Mouse (Mus musculus): ENCODE data around the gene Pdcd2l. TPM values are rescaled to one million over a fixed set of nuclear protein-coding genes. Genes with fewer than 3 reads are reported as not detected.

Gene Pdcd2l
- total RNA-seq (2012; rRNA removed) (41.4 and 51.6 TPM in 2 replicates), total RNA-seq (2014; rRNA removed) (39.5 and 41.2 TPM in 2 replicates), polyA plus RNA-seq (2012; ENCODE audit: insufficient read length, low read depth) (27.9 and 30.1 TPM in 2 replicates)

GRCm38 (mm10) chr7:34196132-34197128 lies at the start of gene Pdcd2l:
Gene Pdcd2l (minus strand): TSS chr7:34196661.
- H3K9me3 ChIP-seq (replicated peaks; ENCODE audit: low read length) = no peaks in the 10 kb centered on the region
- no peaks in the 10 kb centered on the region for H3K27me3 ChIP-seq (replicated peaks)
- peak within 1 kb of the TSS; percentile 64 for H3K27ac ChIP-seq (ENCODE audit: insufficient read depth, low read depth)
- 0 out of 2 replicates have a peak, but pooled peaks cover 8% of the 10 kb centered on the region for H3K79me2 ChIP-seq (replicated peaks; ENCODE audit: control insufficient read depth, extremely low read depth, insufficient read depth, poor library complexity, severe bottlenecking)
- in situ Hi-C loops (cut with MboI; ENCODE audit: low pct_ligation_motif_present, low pct_unique_long_range_greater_than_20kb, low sequenced_read_pairs) = no loop called here
- H3K36me3 ChIP-seq (replicated peaks in 1 of 2; ENCODE audit: control insufficient read depth in 1 of 2, insufficient read depth in 1 of 2, low read length in 1 of 2) = peaks cover 22 to 42% of the 10 kb centered on the region in 2 experiments
- DNase-seq (ENCODE audit: extremely low read depth) = peak; percentile 89
- H3K4me1 ChIP-seq (ENCODE audit: control insufficient read depth in 1 of 2, insufficient read depth in 2 of 2) = peaks cover 2 to 16% of the 10 kb centered on the region in 2 experiments; a peak in 3 of 4 replicates
- dilution Hi-C loops (cut with MboI; ENCODE audit: extremely low pct_ligation_motif_present, extremely low pct_unique_long_range_greater_than_20kb, low sequenced_read_pairs) = no loop called here
- peak within 1 kb of the TSS; percentile 68 for H3K4me2 ChIP-seq (ENCODE audit: insufficient read depth, low read depth, poor library complexity, severe bottlenecking)
- peak within 1 kb of the TSS; percentile 79 for H3K9ac ChIP-seq (ENCODE audit: insufficient read depth, low read depth)
- H3K4me3 ChIP-seq (replicated peaks in 1 of 3; ENCODE audit: low read depth in 2 of 3, low read length in 2 of 3, poor library complexity in 1 of 3) = peak within 1 kb of the TSS; percentile 82 to 98 (median 94)
- TF ChIP-seq CHD2 (IDR thresholded peaks at IDR 0.05; ENCODE audit: low read length) (no peak), ELF1 (IDR thresholded peaks at IDR 0.05; ENCODE audit: low read depth, low read length) (peak; percentile 83), BHLHE40 (IDR thresholded peaks at IDR 0.05; ENCODE audit: low read depth, low read length) (peak; percentile 69), ZC3H11A (IDR thresholded peaks at IDR 0.05; ENCODE audit: low read depth, low read length) (no peak), MYC (IDR thresholded peaks at IDR 0.05; ENCODE audit: low read depth, low read length) (peak; percentile 84; the same call in 1 of the 2 replicates), E2F4 (IDR thresholded peaks at IDR 0.05; ENCODE audit: insufficient replicate concordance, low read depth, low read length) (no peak), PAX5 (IDR thresholded peaks at IDR 0.05; ENCODE audit: low read length) (no peak), NELFE (IDR thresholded peaks at IDR 0.05; ENCODE audit: low read depth, low read length) (peak; percentile 81), POLR2A (IDR thresholded peaks at IDR 0.05; ENCODE audit: low read depth, low read length) (peak; percentile 79), MEF2A (IDR thresholded peaks at IDR 0.05; ENCODE audit: borderline replicate concordance, low read depth, low read length) (peak; percentile 47; the same call in 1 of the 2 replicates), NRF1 (IDR thresholded peaks at IDR 0.05; ENCODE audit: low read depth, low read length) (peak; percentile 89), RAD21 (IDR thresholded peaks at IDR 0.05; ENCODE audit: low read depth, low read length) (no peak), ZKSCAN1 (IDR thresholded peaks at IDR 0.05; ENCODE audit: borderline replicate concordance, low read depth, low read length) (no peak), MAFK (IDR thresholded peaks at IDR 0.05; ENCODE audit: insufficient replicate concordance, low read length) (no peak), ZNF384 (IDR thresholded peaks at IDR 0.05; ENCODE audit: low read depth, low read length) (no peak), JUND (conservative IDR thresholded peaks at IDR 0.05; ENCODE audit: low read depth, low read length) (no peak), SIN3A (IDR thresholded peaks at IDR 0.05; ENCODE audit: low read length) (peak; percentile 81), MXI1 (IDR thresholded peaks at IDR 0.05; ENCODE audit: low read depth, low read length) (peak; percentile 92), USF1 (IDR thresholded peaks at IDR 0.05; ENCODE audit: low read depth, low read length) (peak; percentile 96), MAX (IDR thresholded peaks at IDR 0.05; ENCODE audit: low read length) (peak; percentile 95), UBTF (IDR thresholded peaks at IDR 0.05; ENCODE audit: low read depth, low read length) (no peak), POLR2AphosphoS2 (IDR thresholded peaks at IDR 0.05; ENCODE audit: low read depth, low read length) (no peak; the same call in 1 of the 2 replicates), KAT2A (IDR thresholded peaks at IDR 0.05; ENCODE audit: insufficient replicate concordance, low read length) (peak; percentile 76; the same call in 1 of the 2 replicates), CHD1 (IDR thresholded peaks at IDR 0.05; ENCODE audit: low read depth, low read length) (no peak), ETS1 (conservative IDR thresholded peaks at IDR 0.05; ENCODE audit: low read depth, low read length) (no peak), TCF12 (IDR thresholded peaks at IDR 0.05; ENCODE audit: low read depth, low read length) (peak; percentile 89), ZMIZ1 (IDR thresholded peaks at IDR 0.05; ENCODE audit: low read depth, low read length) (0 out of 2 replicates have a peak, but pooled peaks have one; percentile 49), JUN (IDR thresholded peaks at IDR 0.05; ENCODE audit: insufficient read depth, low read depth, low read length) (no peak), RCOR1 (conservative IDR thresholded peaks at IDR 0.05; ENCODE audit: low read depth, low read length) (no peak), HCFC1 (IDR thresholded peaks at IDR 0.05; ENCODE audit: low read depth, low read length) (peak; percentile 88), IRF4 (IDR thresholded peaks at IDR 0.05; ENCODE audit: low read depth, low read length) (peak; percentile 67), MAZ (IDR thresholded peaks at IDR 0.05; ENCODE audit: low read depth, low read length) (no peak), CTCF (conservative IDR thresholded peaks at IDR 0.05 in 1 of 2, IDR thresholded peaks at IDR 0.05 in 1 of 2; ENCODE audit: low read depth in 2 of 2, low read length in 2 of 2) (no peak), USF2 (conservative IDR thresholded peaks at IDR 0.05; ENCODE audit: low read depth, low read length) (peak; percentile 87), EP300 (IDR thresholded peaks at IDR 0.05; ENCODE audit: low read length) (no peak), GABPA (IDR thresholded peaks at IDR 0.05; ENCODE audit: insufficient replicate concordance, low read depth, low read length) (peak; percentile 6; the same call in 1 of the 2 replicates), SMC3 (IDR thresholded peaks at IDR 0.05; ENCODE audit: low read depth, low read length) (no peak)

All from CH12.LX (cell line).